In the genomic region with DNA sequence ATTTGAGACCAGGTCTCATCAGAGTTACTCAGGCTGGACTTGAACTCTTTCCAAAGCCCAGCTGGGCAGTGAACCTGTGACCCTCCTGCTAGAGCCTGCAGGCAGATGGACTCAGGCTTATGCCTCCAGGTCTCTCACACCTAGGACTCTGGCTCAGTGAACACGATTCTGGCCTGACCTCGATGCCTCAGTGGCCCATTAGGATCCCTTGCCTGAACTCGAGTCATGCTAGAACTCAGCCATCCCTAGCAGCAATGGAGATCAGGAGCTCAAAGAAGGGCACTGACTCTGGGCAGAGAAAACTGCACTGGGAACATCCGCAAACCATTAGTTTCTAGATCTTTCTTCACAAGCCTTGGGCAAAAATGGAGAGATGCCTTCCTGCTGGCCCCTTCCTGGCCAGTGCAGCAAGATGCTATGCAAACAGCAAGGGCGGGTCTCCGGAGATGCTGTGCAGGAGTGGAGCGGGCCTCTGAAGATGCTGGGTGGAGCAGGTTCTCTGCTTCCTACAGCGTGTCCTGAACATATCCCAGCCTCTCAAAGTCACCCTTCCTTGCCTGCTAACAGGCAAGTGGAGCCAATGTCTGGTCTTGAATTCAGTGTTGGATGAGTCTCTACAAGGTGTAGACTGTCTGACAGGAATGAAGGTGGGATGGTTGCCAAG, we compare ENCODE assay signal across 22 mouse cellular contexts. TPM values are rescaled to one million over a fixed set of nuclear protein-coding genes. Genes with fewer than 3 reads are reported as not detected.
DNase-seq lines count a peak whose midpoint lies in the region; ATAC-seq and TF ChIP-seq lines count a peak whose summit lies in the region.
"Had no signal": no experiment of that assay in that cellular context is flagged by ENCODE, and none has a peak within 500 bp of the region (broad histone marks: within the 10 kb centered on the region; RNA-seq: fewer than 3 reads in every experiment).

No protein-coding gene starts in this region.

- no peak overlapping the region for H3K9ac ChIP-seq in ES-E14 (ENCODE audit: insufficient read depth, low read depth, low read length, poor library complexity, severe bottlenecking)
- H3K9ac ChIP-seq in liver, embryonic 14.5 days (replicated peaks), result peak overlapping the region; percentile 68
- H3K9ac ChIP-seq in kidney, embryonic 16.5 days (replicated peaks; ENCODE audit: low read length), result no peak overlapping the region
- H3K9ac ChIP-seq: embryonic facial prominence, embryonic 12.5 days had no signal

- no peaks in the 10 kb centered on the region for H3K36me3 ChIP-seq in ES-E14 (ENCODE audit: control insufficient read depth, insufficient read depth, low read length, poor library complexity, severe bottlenecking)
- no peaks in the 10 kb centered on the region for H3K36me3 ChIP-seq in liver, embryonic 14.5 days (replicated peaks; ENCODE audit: control insufficient read depth, insufficient read depth, low read depth)
- H3K36me3 ChIP-seq in kidney, embryonic 16.5 days (ENCODE audit: insufficient read depth, low read length), result no peaks in the 10 kb centered on the region
- H3K36me3 ChIP-seq: embryonic facial prominence, embryonic 12.5 days; heart, embryonic 12.5 days had no signal

- no peak overlapping the region for H3K4me3 ChIP-seq in layer of hippocampus, adult 2 months
- H3K4me3 ChIP-seq in ES-E14 (ENCODE audit: insufficient read depth in 1 of 2, low read depth in 1 of 2, low read length in 2 of 2, poor library complexity in 1 of 2, severe bottlenecking in 1 of 2), result no peak overlapping the region
- H3K4me3 ChIP-seq in liver, embryonic 14.5 days (ENCODE audit: insufficient read depth in 1 of 2, low read depth in 2 of 2, low read length in 2 of 2), result peak overlapping the region in 1 of 2 experiments; percentile 9; a peak in 1 of 4 replicates
- H3K4me3 ChIP-seq in cerebellum, adult 2 months (replicated peaks; ENCODE audit: insufficient read depth, low read depth, low read length), result no peak overlapping the region
- no peak overlapping the region for H3K4me3 ChIP-seq in kidney, embryonic 16.5 days (ENCODE audit: low read length)
- H3K4me3 ChIP-seq: embryonic facial prominence, embryonic 12.5 days; heart, embryonic 12.5 days had no signal

- peak; percentile 19; the same call in 1 of the 2 replicates for TF ChIP-seq EP300 in liver, embryonic 14.5 days (IDR thresholded peaks at IDR 0.05; ENCODE audit: low read depth)

- peak overlapping the region; percentile 96 for H3K4me2 ChIP-seq in liver, embryonic 14.5 days (ENCODE audit: low read depth)
- H3K4me2 ChIP-seq in kidney, embryonic 16.5 days (replicated peaks; ENCODE audit: low read depth, low read length), result no peak overlapping the region
- H3K4me2 ChIP-seq: embryonic facial prominence, embryonic 12.5 days; heart, embryonic 12.5 days had no signal

- peak overlapping the region; percentile 66 for H3K27ac ChIP-seq in layer of hippocampus, adult 2 months
- peak overlapping the region; percentile 89; the same call in 1 of the 2 replicates for H3K27ac ChIP-seq in ES-E14 (ENCODE audit: insufficient read depth, low read depth, low read length, poor library complexity, severe bottlenecking)
- peak overlapping the region; percentile 100 for H3K27ac ChIP-seq in liver, embryonic 14.5 days
- H3K27ac ChIP-seq in cerebellum, adult 2 months (ENCODE audit: insufficient read depth, low read length), result no peak overlapping the region
- no peak overlapping the region for H3K27ac ChIP-seq in kidney, embryonic 16.5 days (ENCODE audit: low read length)

- TF ChIP-seq CTCF in layer of hippocampus, adult 2 months (conservative IDR thresholded peaks at IDR 0.05), result no peak
- no peak for TF ChIP-seq CTCF in liver, embryonic 14.5 days (IDR thresholded peaks at IDR 0.05; ENCODE audit: low read depth)
- no peak for TF ChIP-seq CTCF in cerebellum, adult 2 months (IDR thresholded peaks at IDR 0.05; ENCODE audit: borderline replicate concordance, insufficient read depth, low read depth, low read length)

- ATAC-seq in liver, embryonic 14.5 days (ENCODE audit: insufficient read depth), result no peak
- no peak for ATAC-seq in kidney, embryonic 16.5 days (ENCODE audit: low FRiP score, low TSS enrichment)
- ATAC-seq: activated CD4-positive, CD25-positive, alpha-beta regulatory T cell, adult 4 months had no signal

- no peak for TF ChIP-seq POLR2A in cerebellum, adult 2 months (IDR thresholded peaks at IDR 0.05; ENCODE audit: borderline replicate concordance, insufficient read depth, low read length)

- 64% methylated on average over 8 of the region's 8 CpGs for WGBS in liver, embryonic 14.5 days (ENCODE audit: insufficient replicate concordance)
- 77% methylated on average over 8 of the region's 8 CpGs for WGBS in cerebellum, adult 2 months
- 89% methylated on average over 8 of the region's 8 CpGs for whole genome bisulfite sequencing in kidney, embryonic 16.5 days

- DNase-seq in layer of hippocampus, adult 2 months (ENCODE audit: low spot score in 2 of 2), result no peak
- DNase-seq in layer of hippocampus, adult 18-20 months (ENCODE audit: low spot score in 2 of 2), result no peak
- no peak for DNase-seq in ES-E14 (ENCODE audit: low read depth, low spot score)
- peak; percentile 71 for DNase-seq in c-Kit-negative CD71-positive TER-119-positive erythroid progenitor cells, embryonic 14.5 days (ENCODE audit: low read depth, low spot score)
- DNase-seq in liver, embryonic 14.5 days (ENCODE audit: low read depth in 3 of 3, low spot score in 3 of 3), result peak in 1 of 3 experiments; percentile 56
- DNase-seq in cerebellum, adult 2 months, result no peak
- DNase-seq in urinary bladder, postnatal 25 days (ENCODE audit: low spot score), result no peak
- DNase-seq: adrenal gland, postnatal 25 days; gastrocnemius, postnatal 14 days; heart, postnatal 4 days; kidney, adult 2 months; kidney, postnatal 4 days; layer of hippocampus, postnatal 36 days; left cerebral cortex, postnatal 4 days; lung, adult 2 months; thymus, adult 18-20 months had no signal

- in situ Hi-C loops in ES-E14 (cut with MboI; ENCODE audit: low sequenced_read_pairs in 2 of 2, unreplicated experiment in 2 of 2), result loop anchor here (5.0 to 10.0 kb wide), 2 partner anchors 93 to 100 kb away; partner anchors contain the start of gene Tfrc (in 1 of the 2)

- no peaks in the 10 kb centered on the region for H3K27me3 ChIP-seq in liver, embryonic 14.5 days (ENCODE audit: control insufficient read depth, insufficient read depth, low read length)
- no peaks in the 10 kb centered on the region for H3K27me3 ChIP-seq in cerebellum, adult 2 months (ENCODE audit: control insufficient read depth, insufficient read depth, low read length)
- no peaks in the 10 kb centered on the region for H3K27me3 ChIP-seq in kidney, embryonic 16.5 days (ENCODE audit: insufficient read depth, low read length)
- H3K27me3 ChIP-seq: embryonic facial prominence, embryonic 12.5 days; heart, embryonic 12.5 days had no signal

- no peaks in the 10 kb centered on the region for H3K9me3 ChIP-seq in ES-E14 (ENCODE audit: control insufficient read depth, insufficient read depth, low read depth, low read length)
- H3K9me3 ChIP-seq in liver, embryonic 14.5 days (ENCODE audit: control insufficient read depth, low read length), result no peaks in the 10 kb centered on the region
- no peaks in the 10 kb centered on the region for H3K9me3 ChIP-seq in kidney, embryonic 16.5 days (ENCODE audit: low read length)
- H3K9me3 ChIP-seq: embryonic facial prominence, embryonic 12.5 days; heart, embryonic 12.5 days had no signal

- H3K4me1 ChIP-seq in ES-E14 (ENCODE audit: control insufficient read depth in 2 of 2, insufficient read depth in 2 of 2, low read length in 2 of 2, poor library complexity in 1 of 2), result peaks cover 2 to 41% of the 10 kb centered on the region in 2 experiments; a peak in 3 of 4 replicates
- peaks cover 80% of the 10 kb centered on the region in 2 experiments for H3K4me1 ChIP-seq in liver, embryonic 14.5 days (replicated peaks; ENCODE audit: control insufficient read depth in 2 of 2, insufficient read depth in 2 of 2, low read length in 1 of 2)
- H3K4me1 ChIP-seq in cerebellum, adult 2 months (ENCODE audit: control insufficient read depth, insufficient read depth, low read length), result 0 out of 2 replicates have a peak, but pooled peaks cover 7% of the 10 kb centered on the region
- H3K4me1 ChIP-seq in kidney, embryonic 16.5 days (ENCODE audit: insufficient read depth, low read length), result peaks cover 13% of the 10 kb centered on the region

TF ChIP-seq in ES-E14, 5 proteins besides CTCF, POLR2A, EP300 and RAD21:
- no peak for TF ChIP-seq ZNF384 (IDR thresholded peaks at IDR 0.05; ENCODE audit: low read depth, low read length)
- TF ChIP-seq HCFC1 (IDR thresholded peaks at IDR 0.05; ENCODE audit: borderline replicate concordance, insufficient read depth, low read length), result no peak
- no peak for TF ChIP-seq MAFK (IDR thresholded peaks at IDR 0.05; ENCODE audit: insufficient read depth, low read depth, low read length)

RNA-seq across cellular contexts. Expression of gene Zdhhc19, which starts 15.9 kb away (rescaled TPM):
- total RNA-seq in layer of hippocampus, adult 2 months (2021), result not detected
- not detected for total RNA-seq in layer of hippocampus, adult 18-20 months (2021)
- total RNA-seq in ES-E14 (2012; rRNA removed), result not detected in 2 replicates
- polyA plus RNA-seq in liver, embryonic 14.5 days (2012; rRNA removed), result not detected in 2 replicates
- not detected in 2 replicates for polyA plus RNA-seq in liver, embryonic 14.5 days (2014; fragmentation: Nextera tagmentation; extraction: Ambion mirVana)
- polyA plus RNA-seq in cerebellum, adult 2 months (2012; rRNA removed), result not detected in 2 replicates
- not detected in 2 replicates for polyA plus RNA-seq in kidney, embryonic 16.5 days (2015; fragmentation: Nextera tagmentation; extraction: Ambion mirVana)
- total RNA-seq: adrenal gland, postnatal 25 days; gastrocnemius, postnatal 14 days; layer of hippocampus, postnatal 36 days; left cerebral cortex, postnatal 4 days; midbrain, postnatal 0 days had no signal
- polyA plus RNA-seq: activated CD4-positive, CD25-positive, alpha-beta regulatory T cell, adult 4 months; embryonic facial prominence, embryonic 12.5 days; heart, embryonic 12.5 days; lung, adult 2 months had no signal

RNA-seq across cellular contexts. Expression of gene Slc51a, which starts 24.3 kb away (rescaled TPM):
- total RNA-seq in layer of hippocampus, adult 2 months (2021), result not detected
- not detected for total RNA-seq in layer of hippocampus, adult 18-20 months (2021)
- total RNA-seq in ES-E14 (2012; rRNA removed), result 0.79 and 1.1 TPM in 2 replicates
- polyA plus RNA-seq in liver, embryonic 14.5 days (2012; rRNA removed), result 0.16 and 0.25 TPM in 2 replicates
- 1.1 and 1.2 TPM in 2 replicates for polyA plus RNA-seq in liver, embryonic 14.5 days (2014; fragmentation: Nextera tagmentation; extraction: Ambion mirVana)
- polyA plus RNA-seq in cerebellum, adult 2 months (2012; rRNA removed), result 0.03 and 0.05 TPM in 2 replicates
- 3.0 and 3.9 TPM in 2 replicates for polyA plus RNA-seq in kidney, embryonic 16.5 days (2015; fragmentation: Nextera tagmentation; extraction: Ambion mirVana)
- total RNA-seq: adrenal gland, postnatal 25 days; gastrocnemius, postnatal 14 days; layer of hippocampus, postnatal 36 days; left cerebral cortex, postnatal 4 days; megakaryocyte, adult 5-6 weeks; midbrain, postnatal 0 days had no signal
- polyA plus RNA-seq: activated CD4-positive, CD25-positive, alpha-beta regulatory T cell, adult 4 months had no signal

Comparison
In these comparisons a context has a peak if more than half of its experiments do, and no peak if none do; other contexts are left out.
1. H3K27ac ChIP-seq: peak in layer of hippocampus, adult 2 months (single experiment), ES-E14 (single experiment) and liver, embryonic 14.5 days (single experiment); none in cerebellum, adult 2 months (single experiment) and kidney, embryonic 16.5 days (single experiment).